Mouse (Mus musculus) intestine, embryonic 16.5 days (tissue): ENCODE results near the gene Dscaml1. TPM values are rescaled to one million over a fixed set of nuclear protein-coding genes. Genes with fewer than 3 reads are reported as not detected.
"Not testable (repeated sequence)": the region's sequence is repeated elsewhere in the genome, so short reads cannot be mapped to it uniquely, and the experiment has no call there.

Source experiments
- ATAC-seq: fragments of 200-750 bp; cut with Nextera tagmentation; 2 replicates; pipeline ENCODE4 v1.8.0; 2017; ENCODE audit warnings: moderate TSS enrichment, moderate library complexity
- H3K27ac ChIP-seq: fragments of 300-500 bp; sonication (generic); 2 replicates; pipeline ENCODE4 v1.5.1; 2014; ENCODE audit warnings: mild to moderate bottlenecking, low read length
- H3K27me3 ChIP-seq: fragments of 300-500 bp; sonication (generic); replicated peaks from 2 replicates; pipeline ENCODE4 v1.6.1; 2014; ENCODE audit warnings: low read length, control low read depth, mixed read lengths; ENCODE audit not compliant: control insufficient read depth, insufficient read depth
- H3K36me3 ChIP-seq: fragments of 300-500 bp; sonication (generic); 2 replicates; pipeline ENCODE4 v1.6.1; 2014; ENCODE audit warnings: low read length, control low read depth; ENCODE audit not compliant: control insufficient read depth, insufficient read depth
- H3K4me1 ChIP-seq: fragments of 300-500 bp; sonication (generic); 2 replicates; pipeline ENCODE4 v1.6.1; 2014; ENCODE audit warnings: low read length, control low read depth, mixed read lengths; ENCODE audit not compliant: control insufficient read depth, insufficient read depth
- H3K4me2 ChIP-seq: fragments of 300-500 bp; sonication (generic); 2 replicates; pipeline ENCODE4 v1.6.1; 2014; ENCODE audit warnings: low read depth, low read length, control low read depth
- H3K4me3 ChIP-seq: fragments of 300-500 bp; sonication (generic); 2 replicates; pipeline ENCODE4 v1.5.1; 2014; ENCODE audit warnings: mild to moderate bottlenecking, low read length
- H3K9ac ChIP-seq: fragments of 300-500 bp; sonication (generic); 2 replicates; pipeline ENCODE4 v1.6.1; 2014; ENCODE audit warnings: low read depth, low read length
- H3K9me3 ChIP-seq: fragments of 300-500 bp; sonication (generic); 2 replicates; pipeline ENCODE4 v1.6.1; 2016; ENCODE audit warnings: low read length, control low read depth; ENCODE audit not compliant: control insufficient read depth
- WGBS: fragments of 180-500 bp; shearing (Covaris S2); extraction: QIAGEN DNeasy Blood & Tissue Kit; methylation state at CpG from one replicate; pipeline ENCODE4 v1.1.7; 2014; 5-methylcytosine and 5-hydroxymethylcytosine counted together
- polyA plus RNA-seq: library from polyadenylated mRNA; unstranded; fragments of >200 nt; fragmentation: Nextera tagmentation; extraction: Ambion mirVana; gene quantifications from 2 replicates; pipeline ENCODE4 v1.2.1, GENCODE M21; 2015

Gene Dscaml1
- polyA plus RNA-seq, 1 experiment from 2014 or later: 0.33 TPM

- H3K36me3 ChIP-seq: no peaks in the 10 kb centered on the region
- no peak overlapping the region for H3K9ac ChIP-seq
- H3K4me1 ChIP-seq: no peaks in the 10 kb centered on the region
- ATAC-seq: no peak
- no peak overlapping the region for H3K4me3 ChIP-seq
- no peak overlapping the region for H3K4me2 ChIP-seq
- H3K9me3 ChIP-seq: no peaks in the 10 kb centered on the region
- H3K27me3 ChIP-seq: no peaks in the 10 kb centered on the region
- WGBS: 42% methylated on average over 8 of the region's 8 CpGs
- H3K27ac ChIP-seq: no peak overlapping the region
These were observed 328.1 kb downstream of the Dscaml1 start for GRCm38 (mm10) chr9:45754452-45755091.

- no peak overlapping the region for H3K9ac ChIP-seq
- ATAC-seq: no peak
- H3K27ac ChIP-seq: no peak overlapping the region
- H3K27me3 ChIP-seq: no peaks in the 10 kb centered on the region
- peaks cover 6% of the 10 kb centered on the region; the same call in 1 of the 2 replicates for H3K36me3 ChIP-seq
- H3K9me3 ChIP-seq: no peaks in the 10 kb centered on the region
- H3K4me1 ChIP-seq: no peaks in the 10 kb centered on the region
- no peak overlapping the region for H3K4me3 ChIP-seq
- no peak overlapping the region for H3K4me2 ChIP-seq
- 86% methylated on average over 6 of the region's 6 CpGs for WGBS
These were observed 339.8 kb downstream of the Dscaml1 start for GRCm38 (mm10) chr9:45766195-45766594.

- H3K4me3 ChIP-seq: no peak overlapping the region
- ATAC-seq: no peak
- no peaks in the 10 kb centered on the region for H3K9me3 ChIP-seq
- no peaks in the 10 kb centered on the region for H3K4me1 ChIP-seq
- H3K27me3 ChIP-seq: no peaks in the 10 kb centered on the region
- H3K36me3 ChIP-seq: peaks cover 9% of the 10 kb centered on the region
- no peak overlapping the region for H3K9ac ChIP-seq
- no peak overlapping the region for H3K4me2 ChIP-seq
- H3K27ac ChIP-seq: no peak overlapping the region
- 77% methylated on average over 8 of the region's 8 CpGs for WGBS
These were observed 340.7 kb downstream of the Dscaml1 start for GRCm38 (mm10) chr9:45767155-45767554.

GRCm38 (mm10) chr9:45768421-45768820 is 342.0 kb downstream of the Dscaml1 start:
- Histone ChIP-seq H3K27ac (no peak overlapping the region), H3K9me3 (no peaks in the 10 kb centered on the region)

GRCm38 (mm10) chr9:45769596-45769995 is 343.2 kb downstream of the Dscaml1 start:
- H3K4me1 ChIP-seq: no peaks in the 10 kb centered on the region
- H3K27me3 ChIP-seq: no peaks in the 10 kb centered on the region
- peaks cover 9% of the 10 kb centered on the region for H3K36me3 ChIP-seq
- H3K4me2 ChIP-seq: no peak overlapping the region
- H3K9ac ChIP-seq: no peak overlapping the region
- 85% methylated on average over 5 of the region's 5 CpGs for WGBS
- no peaks in the 10 kb centered on the region for H3K9me3 ChIP-seq
- no peak overlapping the region for H3K4me3 ChIP-seq
- H3K27ac ChIP-seq: no peak overlapping the region
- no peak for ATAC-seq

More at GRCm38 (mm10) chr9:45768421-45768820, 342.0 kb downstream of the Dscaml1 start:
- no peak overlapping the region for H3K9ac ChIP-seq
- H3K27me3 ChIP-seq: no peaks in the 10 kb centered on the region
- no peak overlapping the region for H3K4me2 ChIP-seq
- H3K4me1 ChIP-seq: no peaks in the 10 kb centered on the region
- H3K4me3 ChIP-seq: no peak overlapping the region
- H3K36me3 ChIP-seq: peaks cover 9% of the 10 kb centered on the region
- no peak for ATAC-seq
- WGBS: 81% methylated on average over 18 of the region's 18 CpGs

GRCm38 (mm10) chr9:45774088-45774487 is 347.7 kb downstream of the Dscaml1 start:
- Histone ChIP-seq H3K36me3 (peaks cover 9% of the 10 kb centered on the region), H3K4me3 (no peak overlapping the region), H3K9me3 (no peaks in the 10 kb centered on the region), H3K9ac (no peak overlapping the region), H3K27ac (no peak overlapping the region), H3K27me3 (no peaks in the 10 kb centered on the region), H3K4me2 (no peak overlapping the region), H3K4me1 (no peaks in the 10 kb centered on the region)
- no peak for ATAC-seq
- 84% methylated on average over 6 of the region's 6 CpGs for WGBS

GRCm38 (mm10) chr9:45776176-45776575 is 349.7 kb downstream of the Dscaml1 start:
- H3K27me3 ChIP-seq: not testable (repeated sequence)
- 70% methylated on average over 3 of the region's 3 CpGs for WGBS

GRCm38 (mm10) chr9:45779201-45779600 is 352.8 kb downstream of the Dscaml1 start:
- H3K9ac ChIP-seq: no peak overlapping the region; the same call in 1 of the 2 replicates
- H3K4me1 ChIP-seq: no peaks in the 10 kb centered on the region
- H3K4me2 ChIP-seq: no peak overlapping the region
- H3K9me3 ChIP-seq: no peaks in the 10 kb centered on the region
- no peaks in the 10 kb centered on the region for H3K36me3 ChIP-seq
- H3K27me3 ChIP-seq: no peaks in the 10 kb centered on the region
- whole genome bisulfite sequencing: 75% methylated on average over 6 of the region's 6 CpGs
- no peak overlapping the region for H3K4me3 ChIP-seq
- no peak for ATAC-seq
- no peak overlapping the region for H3K27ac ChIP-seq

More at GRCm38 (mm10) chr9:45776176-45776575, 349.7 kb downstream of the Dscaml1 start:
- not testable (repeated sequence) for H3K4me1 ChIP-seq, H3K36me3 ChIP-seq, H3K4me2 ChIP-seq, ATAC-seq, H3K27ac ChIP-seq, H3K4me3 ChIP-seq, H3K9me3 ChIP-seq, H3K9ac ChIP-seq

- H3K9me3 ChIP-seq: no peaks in the 10 kb centered on the region
- no peak overlapping the region for H3K27ac ChIP-seq
- WGBS: 86% methylated on average over 12 of the region's 12 CpGs
- no peaks in the 10 kb centered on the region for H3K27me3 ChIP-seq
- H3K4me1 ChIP-seq: no peaks in the 10 kb centered on the region
- no peak overlapping the region for H3K9ac ChIP-seq
- H3K4me3 ChIP-seq: no peak overlapping the region
- ATAC-seq: no peak
- H3K4me2 ChIP-seq: no peak overlapping the region
- no peaks in the 10 kb centered on the region for H3K36me3 ChIP-seq
These were observed 357.0 kb downstream of the Dscaml1 start for GRCm38 (mm10) chr9:45783249-45784069.
